Mouse (Mus musculus): ENCODE measurements around the gene Thbs2.

GRCm38 (mm10) chr17:14727481-14727880, 33.4 kb upstream of the Thbs2 start:
- TF ChIP-seq CTCF (IDR thresholded peaks at IDR 0.05; ENCODE audit: low read depth) (no peak), EP300 (IDR thresholded peaks at IDR 0.05; ENCODE audit: low read depth) (no peak)
